Mouse (Mus musculus) ES-Bruce4 (cell line): ENCODE measurements around the gene Ttc39d.

Source experiments
- CTCF ChIP-seq: IDR thresholded peaks from one replicate; pipeline ENCODE4 v1.8.1; 2011; ENCODE audit warnings: low read depth, low read length
- EP300 ChIP-seq: IDR thresholded peaks from 2 replicates; pipeline ENCODE4 v1.6.1; 2011; ENCODE audit warnings: low read depth, low read length; ENCODE audit not compliant: insufficient read depth
- POLR2A ChIP-seq: IDR thresholded peaks from one replicate; pipeline ENCODE4 v1.8.1; 2011; ENCODE audit warnings: low read length; ENCODE audit not compliant: insufficient read depth

DNA sequence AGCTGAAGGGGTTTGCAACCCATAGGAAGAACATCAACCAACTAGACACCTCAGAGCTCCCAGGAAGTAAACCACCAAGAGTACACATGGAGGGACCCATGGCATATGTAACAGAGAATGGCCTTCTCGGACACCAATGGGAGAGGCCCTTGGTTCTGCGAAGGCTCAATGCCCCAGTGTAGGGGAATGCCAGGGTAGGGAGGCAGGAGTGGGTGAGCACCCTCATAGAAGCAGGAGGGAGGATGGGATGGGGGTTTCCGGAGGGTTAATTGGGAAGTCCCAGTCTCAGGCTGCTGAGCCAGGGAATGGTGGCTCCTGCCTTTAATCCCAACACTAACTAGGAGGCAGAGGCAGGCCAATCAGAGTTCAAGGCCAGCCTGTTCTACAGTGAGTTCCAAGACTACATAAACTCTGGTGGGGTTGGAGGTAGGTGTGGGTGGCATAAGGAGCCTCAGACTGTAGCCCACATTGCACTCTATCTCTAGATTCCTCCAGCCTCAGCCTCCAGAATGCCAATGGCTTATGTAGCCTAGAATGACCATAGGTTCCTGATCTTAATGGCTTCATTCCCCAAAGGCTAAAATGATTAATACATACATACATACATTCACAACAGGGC lies 8.0 kb upstream of the Ttc39d start:
- no peak for TF ChIP-seq CTCF
- TF ChIP-seq POLR2A: no peak
- TF ChIP-seq EP300: no peak
